Mouse (Mus musculus) 3T3-L1 (cell line): ENCODE results near the gene Hdlbp.
A peak's percentile ranks its signal among the peaks of the same experiment; 100 is the strongest.
"Not testable (repeated sequence)": the region's sequence is repeated elsewhere in the genome, so short reads cannot be mapped to it uniquely, and the experiment has no call there.

Experiments
- DNase-seq: peaks from one replicate; pipeline ENCODE4 v3.0.0-alpha.2; 2015; ENCODE audit warnings: low read depth, low spot score

Hdlbp gene

GRCm38 (mm10) chr1:93478586-93479475 is at the start of gene Hdlbp:
Hdlbp (minus strand) TSS chr1:93478815.
- DNase-seq = peak; percentile 98

GRCm38 (mm10) chr1:93522325-93522724 is 43.7 kb upstream of the Hdlbp start:
- no peak for DNase-seq

DNA sequence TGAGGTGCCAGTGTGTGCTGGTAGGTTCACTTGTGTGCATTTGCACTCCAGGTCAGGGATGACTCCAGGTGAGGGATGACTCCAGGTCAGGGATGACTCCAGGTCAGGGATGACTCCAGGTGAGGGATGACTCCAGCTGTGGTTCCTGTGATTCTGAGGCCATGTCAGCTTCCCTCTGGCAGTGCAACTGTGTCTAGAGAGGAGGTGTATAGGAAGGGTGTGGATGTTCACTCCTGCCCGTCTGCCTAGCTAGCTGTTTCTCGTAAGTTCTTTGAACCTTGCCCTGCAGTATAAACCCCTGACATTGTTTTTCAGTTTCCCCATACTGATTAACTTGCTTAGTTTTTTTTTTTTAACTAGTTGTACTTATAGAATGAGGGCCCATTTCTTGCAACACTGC is 42.9 kb upstream of the Hdlbp start:
- no peak for DNase-seq

GRCm38 (mm10) chr1:93513221-93513620 is 34.6 kb upstream of the Hdlbp start:
- DNase-seq = no peak

DNA sequence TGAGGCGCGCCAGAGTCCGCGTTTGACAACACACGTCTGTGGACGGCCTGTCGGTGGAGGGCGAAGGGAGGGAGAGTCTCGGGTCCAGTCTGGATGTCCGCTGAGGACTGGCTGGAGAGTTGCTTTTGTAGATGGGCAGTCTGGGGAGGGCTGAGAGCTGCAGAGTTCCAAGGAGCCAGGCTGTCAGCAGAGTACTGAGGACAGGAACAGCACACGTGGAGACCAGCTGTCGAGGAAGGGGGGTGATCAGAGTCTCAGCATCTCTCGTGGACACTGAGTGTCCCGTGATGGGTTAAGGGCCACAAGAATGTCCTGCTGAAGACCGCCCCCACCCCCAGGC is 33.7 kb upstream of the Hdlbp start:
- peak; percentile 72 for DNase-seq

DNA sequence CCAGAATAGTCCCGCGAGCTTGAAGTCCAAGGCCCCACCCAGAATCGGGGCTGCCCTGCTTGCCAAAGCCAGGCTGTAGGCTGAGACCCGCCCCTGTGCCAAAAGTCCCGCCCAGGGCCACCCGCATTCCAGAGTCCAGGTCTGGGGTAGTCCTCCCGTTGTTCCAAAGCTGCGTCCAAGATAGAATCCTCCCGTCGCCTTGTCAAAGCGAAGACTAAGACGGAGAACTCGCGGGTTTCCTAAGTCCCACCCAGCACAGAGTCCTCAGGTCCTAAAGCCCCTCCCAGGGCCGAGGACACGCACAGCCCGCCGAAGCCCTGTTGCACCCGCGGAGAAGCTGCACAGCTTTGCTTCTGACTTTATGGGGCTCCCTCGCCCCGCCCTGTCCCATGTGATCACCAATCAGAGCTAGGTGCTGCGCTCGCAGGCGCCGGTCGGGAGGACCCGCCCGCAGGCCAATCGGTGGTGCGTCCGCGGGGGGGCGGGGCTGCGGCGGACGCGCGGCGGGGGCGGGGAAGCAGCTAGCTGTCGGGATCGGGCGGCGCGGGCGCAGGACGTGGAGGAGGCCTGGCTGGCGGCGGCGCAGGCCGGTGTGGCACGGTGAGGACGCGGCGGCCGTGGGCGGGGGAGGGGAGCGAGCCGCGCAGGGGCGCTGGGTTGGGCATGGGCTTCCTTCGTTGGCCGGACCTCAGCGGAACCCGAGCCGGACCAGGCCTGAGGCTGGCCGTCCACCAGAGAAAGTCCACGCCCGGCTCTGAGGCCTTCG is 33.2 kb upstream of the Hdlbp start, which contains the start of gene Farp2:
Farp2 (plus strand) TSS at position 495 of the 766 bp plus-strand sequence.
- DNase-seq = peak; percentile 99

DNA sequence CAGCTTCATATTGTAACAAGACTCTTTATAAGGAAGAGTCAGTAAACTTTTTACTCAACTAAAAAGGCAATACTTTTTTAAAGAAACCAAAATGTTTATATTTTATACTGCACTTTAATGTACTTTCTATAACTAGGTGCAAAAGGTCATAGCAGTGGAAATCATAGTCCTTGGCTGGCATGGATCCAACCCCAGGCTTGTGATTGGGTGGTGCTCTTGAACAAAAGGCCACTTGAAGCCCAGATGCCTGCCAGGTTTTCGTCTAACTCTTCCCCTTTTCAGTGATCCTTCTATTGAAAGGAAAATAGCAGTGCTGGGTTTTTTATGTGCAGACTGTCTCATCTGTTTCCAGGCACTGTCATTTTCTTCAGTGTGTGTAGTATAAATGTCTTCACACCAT is 30.0 kb upstream of the Hdlbp start:
- DNase-seq = not testable (repeated sequence)

DNA sequence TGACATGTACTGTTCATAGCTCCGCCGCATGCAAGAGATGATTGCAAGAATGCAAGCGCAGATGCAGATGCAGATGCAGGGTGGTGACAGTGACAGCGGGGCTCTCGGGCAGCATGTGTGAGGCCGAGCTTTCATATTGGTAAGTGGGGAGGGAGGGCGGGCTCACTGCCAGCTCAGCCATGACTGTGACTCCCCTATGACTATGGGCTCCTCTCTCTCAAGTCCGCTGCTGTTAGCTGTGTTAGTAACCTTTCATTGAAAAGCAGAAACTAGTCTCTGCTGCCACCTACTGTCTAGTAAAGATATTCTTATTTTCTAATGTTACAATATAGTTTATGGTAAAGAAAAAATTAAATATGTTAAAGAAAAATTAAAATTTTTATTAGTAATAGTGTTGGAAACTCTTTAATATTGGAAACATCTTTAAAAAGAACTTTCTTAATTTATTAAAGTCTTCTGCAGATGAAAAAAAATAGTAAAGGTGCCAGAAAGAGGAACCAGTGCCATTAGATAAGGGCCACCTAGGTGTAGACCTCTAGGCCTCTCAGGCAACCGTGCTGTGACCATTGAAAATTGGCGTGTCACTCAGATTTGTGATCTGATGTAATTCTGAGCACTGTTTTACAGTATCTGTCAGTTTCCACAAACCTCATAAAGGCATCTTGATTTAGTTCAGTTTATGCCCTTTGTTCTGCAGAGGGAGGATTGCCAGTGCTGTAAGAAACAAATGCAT is 28.5 kb upstream of the Hdlbp start:
- peak; percentile 80 for DNase-seq

DNA sequence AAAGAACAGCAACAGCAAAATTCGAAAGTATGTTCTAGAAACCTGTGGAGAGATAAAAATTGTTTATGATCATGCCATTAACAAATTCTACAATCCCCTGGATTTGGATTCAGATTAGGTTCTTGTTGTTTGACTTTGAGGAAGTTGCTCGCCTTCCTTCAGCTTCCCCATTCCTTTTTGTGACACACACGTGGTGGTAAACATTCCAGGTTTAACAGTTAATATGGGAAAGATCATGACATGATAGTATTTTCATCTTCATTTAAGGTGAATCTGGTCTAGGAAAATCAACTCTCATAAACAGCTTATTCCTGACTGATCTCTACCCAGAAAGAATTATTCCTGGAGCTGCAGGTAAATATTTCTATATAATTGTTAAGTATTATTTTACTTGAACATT is 16.7 kb upstream of the Hdlbp start:
- no peak for DNase-seq

DNA sequence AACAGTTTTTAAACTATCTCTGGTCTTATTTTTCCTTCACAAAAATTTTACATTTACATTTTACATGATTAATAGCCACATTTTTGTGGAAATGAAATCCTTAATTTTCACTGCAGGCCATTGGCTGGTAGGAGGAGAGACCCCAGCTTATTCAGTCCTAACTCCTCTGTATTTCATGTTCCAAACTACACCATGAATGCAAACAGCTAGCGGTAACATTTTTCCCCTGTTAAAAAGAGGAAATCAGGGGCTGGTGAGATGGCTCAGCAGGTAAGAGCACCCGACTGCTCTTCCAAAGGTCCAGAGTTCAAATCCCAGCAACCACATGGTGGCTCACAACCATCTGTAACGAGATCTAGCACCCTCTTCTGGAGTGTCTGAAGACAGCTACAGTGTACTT is 7.7 kb upstream of the Hdlbp start:
- not testable (repeated sequence) for DNase-seq

GRCm38 (mm10) chr1:93479476-93480083 is 965 bp upstream of the Hdlbp start:
- DNase-seq = peak; percentile 54

- DNase-seq = peak; percentile 93
Observed at GRCm38 (mm10) chr1:93477758-93478585, 643 bp downstream of the Hdlbp start.

DNA sequence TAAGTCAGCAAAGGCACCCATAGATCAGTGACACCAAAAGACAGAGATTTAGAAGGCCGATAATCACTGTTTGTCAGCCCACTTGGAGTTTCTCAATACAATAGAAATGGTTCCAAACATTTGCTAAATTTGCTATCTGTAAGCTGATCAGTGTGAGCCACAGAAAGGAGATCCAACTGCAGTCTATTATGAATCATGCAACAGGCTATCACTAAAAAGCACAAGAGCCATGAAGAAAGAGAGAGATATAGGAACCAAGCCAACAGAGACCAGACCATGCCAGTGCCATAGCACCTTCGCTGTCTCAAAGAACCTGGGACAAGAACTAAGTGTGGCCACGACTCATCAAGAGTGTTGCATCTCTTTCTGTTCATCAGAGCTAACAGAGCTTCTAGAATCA is 2.9 kb downstream of the Hdlbp start:
- DNase-seq = peak; percentile 12

GRCm38 (mm10) chr1:93468626-93469025 is 10.0 kb downstream of the Hdlbp start:
- no peak for DNase-seq

GRCm38 (mm10) chr1:93465746-93466145 is 12.9 kb downstream of the Hdlbp start:
- DNase-seq = no peak

- DNase-seq = no peak
Observed at GRCm38 (mm10) chr1:93465066-93465465, 13.5 kb downstream of the Hdlbp start.

- DNase-seq = no peak
Observed at GRCm38 (mm10) chr1:93459101-93459500, 19.5 kb downstream of the Hdlbp start.

DNA sequence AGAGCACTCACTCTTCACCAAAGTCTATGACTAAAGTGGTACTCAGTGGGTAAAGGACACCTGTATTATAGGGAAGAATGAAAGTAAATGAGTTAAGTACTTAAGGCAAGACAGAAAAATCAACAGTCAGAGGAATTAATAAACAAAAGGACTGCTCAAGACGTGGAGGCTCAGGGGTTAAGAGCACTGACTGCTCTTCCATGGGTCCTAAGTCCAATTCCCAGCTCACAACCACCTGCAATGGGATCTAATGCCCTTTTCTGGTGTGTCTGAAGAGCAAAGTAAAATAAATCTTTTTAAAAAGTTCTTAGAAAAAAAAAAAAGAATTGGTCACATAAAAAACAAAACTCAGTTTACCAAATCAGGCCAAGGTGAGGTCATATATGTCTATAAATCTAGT is 20.3 kb downstream of the Hdlbp start:
- no peak for DNase-seq

GRCm38 (mm10) chr1:93453721-93454255 is 24.8 kb downstream of the Hdlbp start:
- DNase-seq = no peak

DNA sequence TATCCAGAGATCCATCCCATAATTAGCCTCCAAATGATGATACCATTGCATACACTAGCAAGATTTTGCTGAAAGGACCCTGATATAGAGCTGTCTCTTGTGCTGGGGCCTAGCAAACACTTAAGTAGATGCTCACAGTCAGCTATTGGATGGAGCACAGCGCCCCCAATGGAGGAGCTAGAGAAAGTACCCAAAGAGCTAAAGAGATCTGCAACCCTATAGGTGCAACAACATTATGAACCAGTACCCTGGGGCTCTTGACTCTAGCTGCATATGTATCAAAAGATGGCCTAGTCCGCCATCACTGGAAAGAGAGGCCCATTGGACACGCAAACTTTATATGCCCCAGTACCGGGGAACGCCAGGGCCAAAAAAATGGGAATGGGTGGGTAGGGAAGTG is 28.5 kb downstream of the Hdlbp start:
- not testable (repeated sequence) for DNase-seq

DNA sequence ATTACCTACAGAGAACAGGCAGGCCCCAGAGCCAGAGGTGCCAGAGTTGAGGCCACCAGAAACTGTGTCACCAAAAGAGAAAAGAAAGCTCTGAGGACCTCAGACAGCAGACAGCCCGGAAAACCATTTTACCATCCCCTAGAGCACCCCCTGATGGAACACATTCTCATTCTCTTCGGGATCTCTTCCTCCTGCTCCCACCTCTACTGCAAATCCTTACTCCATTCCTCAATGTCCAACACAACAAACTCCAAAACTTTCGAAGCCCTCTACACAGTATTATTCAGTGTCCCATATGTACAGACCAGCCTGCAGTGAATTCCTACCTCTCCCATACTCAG is 32.8 kb downstream of the Hdlbp start:
- peak; percentile 67 for DNase-seq
